Mouse (Mus musculus): ENCODE measurements at regions not wholly inside any gene's neighbourhood (a gene's known extent, or its start where the extent isn't known, plus 50 kb on each side); places are given as distances from the start of the nearest gene placed in this dataset.

DNA sequence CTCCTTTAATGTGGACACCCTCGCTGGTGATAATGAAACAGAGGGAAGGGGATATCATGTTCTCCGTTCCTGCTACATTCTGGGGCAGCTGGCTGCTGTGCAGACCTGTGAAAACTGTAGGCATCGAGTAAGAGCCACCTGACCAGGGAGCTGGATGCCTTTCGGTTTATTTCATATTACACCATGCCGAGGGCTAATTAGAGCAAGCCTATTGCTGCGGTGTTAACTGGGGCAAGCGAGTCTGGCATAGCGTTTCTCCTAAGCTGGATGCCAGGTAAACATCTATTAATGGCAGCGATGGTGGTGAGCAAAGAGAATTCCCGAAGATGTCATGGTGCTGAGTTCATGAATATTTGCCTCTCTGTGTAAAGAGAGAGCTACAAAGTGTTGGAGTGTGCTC, 215.8 kb upstream of the Auts2 start:
- DNase-seq = no peak

DNA sequence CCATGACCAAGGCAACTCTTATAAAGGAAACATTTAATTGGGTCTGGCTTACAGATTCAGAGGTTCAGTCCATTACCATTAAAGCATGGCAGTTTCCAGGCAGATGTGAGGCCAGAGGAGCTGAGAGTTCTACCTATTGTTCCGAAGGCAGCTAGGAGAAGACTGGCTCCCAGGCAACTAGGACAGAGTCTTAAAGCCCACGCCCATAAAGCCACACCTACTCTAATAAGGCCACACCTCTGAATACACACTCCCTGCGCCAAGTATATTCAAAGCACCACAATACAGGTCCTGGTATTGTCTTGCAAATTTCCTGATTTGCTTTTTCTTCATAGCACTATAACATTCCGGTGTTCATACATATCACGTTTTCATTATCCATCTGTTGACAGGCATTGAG, 194.8 kb upstream of the Auts2 start:
- DNase-seq = no peak

DNA sequence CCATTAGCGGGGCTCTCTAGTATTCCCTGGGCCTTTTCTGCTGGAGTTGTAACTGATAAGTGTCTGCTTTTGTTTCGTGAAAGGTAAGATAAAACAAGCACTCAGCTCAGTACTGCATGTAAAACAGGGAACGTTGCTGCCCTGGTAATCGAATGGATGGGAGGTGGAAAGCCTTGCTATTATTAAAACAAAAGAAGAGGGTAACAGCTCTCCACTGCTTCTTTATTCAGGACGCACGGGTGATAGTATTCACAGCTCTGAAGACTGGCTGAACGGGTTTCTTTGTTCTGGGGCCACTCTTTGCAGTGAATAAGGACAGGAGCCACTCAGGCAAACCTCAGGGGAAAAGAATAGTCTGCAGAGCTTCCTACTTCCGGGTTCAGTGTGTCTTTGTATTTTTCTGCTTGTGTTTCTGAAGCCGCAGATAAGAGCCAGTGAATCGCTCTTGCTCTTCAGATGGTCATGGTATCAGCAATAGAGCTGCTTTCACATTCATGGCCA, 185.6 kb upstream of the Auts2 start:
- DNase-seq = no peak

DNA sequence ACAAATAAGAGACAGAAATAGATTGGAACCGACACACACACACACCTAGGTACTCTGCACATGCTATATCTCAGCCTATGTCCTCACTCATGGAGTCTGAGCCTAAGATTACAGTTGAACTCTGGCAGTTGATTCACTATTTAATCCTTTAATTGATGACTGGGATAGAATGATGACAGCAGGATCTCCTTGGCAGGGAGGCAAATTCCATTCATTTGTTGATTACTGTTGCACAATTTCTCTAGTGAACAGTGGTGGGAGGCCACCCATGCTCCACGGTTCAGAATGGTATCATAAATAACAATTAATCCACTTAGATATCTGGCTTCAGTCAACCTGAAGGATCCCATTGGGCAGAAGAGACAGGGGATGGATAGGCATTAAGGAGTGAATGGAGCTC, 181.3 kb upstream of the Auts2 start:
- DNase-seq = no peak

DNA sequence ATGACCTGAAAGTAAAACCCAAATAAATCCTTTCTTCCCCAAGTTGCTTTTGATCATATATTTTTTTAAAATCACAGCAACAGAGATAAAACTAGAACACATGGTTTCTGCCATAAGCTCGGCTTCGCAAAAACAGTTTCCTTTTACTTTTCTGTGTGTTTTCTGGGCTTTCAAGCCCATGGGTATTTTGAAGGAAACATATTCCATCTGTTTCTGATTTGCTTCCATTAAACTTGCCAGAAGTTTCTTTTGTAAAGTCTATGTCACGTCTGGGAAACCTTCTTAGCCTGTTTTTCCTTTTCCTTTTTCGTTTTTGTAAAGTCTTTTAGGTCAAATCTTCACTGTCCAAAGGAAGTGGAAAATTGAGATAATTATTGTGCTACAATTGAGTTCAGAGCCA, 167.2 kb upstream of the Auts2 start:
- no peak for DNase-seq

DNA sequence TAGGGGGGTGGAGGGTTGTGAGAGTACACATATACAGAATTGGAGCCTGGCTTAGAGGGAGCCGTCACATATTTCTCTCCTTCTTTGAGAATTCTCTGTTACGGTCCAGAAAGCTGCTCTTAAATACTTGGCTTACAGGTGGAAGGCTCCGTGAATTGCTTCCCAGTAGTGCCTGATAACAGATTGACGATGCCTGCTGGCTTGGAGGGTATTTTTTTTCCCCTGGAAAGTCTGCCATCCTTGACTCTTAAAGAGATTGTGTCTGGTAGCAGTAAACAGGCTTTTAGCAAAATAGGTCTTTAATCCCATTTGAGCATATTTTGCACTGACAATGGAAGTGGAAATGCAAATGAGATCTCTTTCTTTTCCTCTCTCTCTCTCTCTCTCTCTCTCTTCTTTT, 164.4 kb upstream of the Auts2 start:
- no peak for DNase-seq

DNA sequence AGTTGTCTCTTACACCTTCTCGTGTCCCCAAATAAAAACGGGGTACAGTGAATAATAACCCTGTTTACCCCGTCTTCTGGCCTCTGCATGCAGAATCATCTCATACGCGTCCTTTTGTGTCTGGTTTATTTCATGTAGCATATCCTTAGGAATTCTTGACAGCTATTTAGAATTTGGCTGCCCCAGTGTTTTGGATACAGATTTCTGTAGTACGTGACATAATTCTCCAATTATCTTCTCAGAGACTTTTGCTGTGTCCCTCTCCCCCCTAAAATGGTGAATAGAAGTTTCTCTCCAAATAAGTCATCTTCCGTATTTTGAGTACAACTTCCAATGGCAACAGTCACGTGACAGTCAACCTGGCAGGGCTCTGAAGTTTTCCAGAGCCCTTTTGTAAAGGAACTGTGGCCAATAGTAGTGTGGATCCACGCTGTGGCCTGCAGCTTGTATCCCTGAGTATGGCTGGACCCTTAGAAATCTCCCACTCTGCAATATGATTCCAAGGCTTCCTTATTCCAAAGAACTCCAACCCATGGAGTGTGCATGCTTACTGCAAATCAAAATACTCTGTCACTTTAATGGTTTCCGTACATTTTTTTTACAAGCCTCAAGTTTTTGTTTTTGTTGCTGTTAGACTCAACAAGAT, 160.4 kb upstream of the Auts2 start:
- DNase-seq = no peak

DNA sequence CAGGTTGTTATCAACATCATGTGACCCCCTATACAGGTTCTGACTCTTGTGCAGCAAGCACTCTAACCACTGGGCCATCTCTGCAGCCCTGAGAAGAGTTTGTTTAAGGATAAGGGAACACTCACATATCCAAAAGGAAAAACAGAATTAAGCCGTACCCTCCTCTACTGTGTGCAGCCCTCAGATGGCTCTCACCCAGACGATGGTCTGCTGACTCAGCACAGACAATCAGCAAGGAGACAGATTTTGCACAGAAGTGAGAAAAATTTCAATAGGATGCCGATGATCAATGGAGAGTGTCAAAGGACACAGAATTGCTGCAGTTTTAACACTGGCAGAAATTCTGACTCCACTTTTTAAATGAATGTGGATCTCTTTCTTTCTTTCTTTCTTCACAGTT, 159.4 kb upstream of the Auts2 start:
- DNase-seq = no peak

DNA sequence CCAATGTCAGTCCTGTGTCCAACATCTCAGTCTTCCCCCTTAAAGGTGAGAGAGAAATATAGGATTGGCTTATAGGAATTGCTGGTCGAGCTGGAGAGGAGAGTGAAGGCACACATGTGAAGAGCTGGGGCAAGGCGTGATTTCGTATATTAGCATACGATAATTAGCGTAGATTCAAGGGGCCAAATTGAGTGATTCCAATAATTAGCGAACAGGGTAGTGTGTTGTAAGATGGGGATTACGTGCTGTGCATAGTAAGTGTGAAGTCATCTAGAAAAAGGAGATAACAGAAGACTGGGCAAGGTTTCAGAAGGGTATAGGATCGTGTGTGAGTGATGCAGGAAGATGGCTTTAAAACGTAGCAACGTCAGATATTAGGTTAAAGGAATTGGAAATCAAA, 147.6 kb upstream of the Auts2 start:
- DNase-seq = no peak

DNA sequence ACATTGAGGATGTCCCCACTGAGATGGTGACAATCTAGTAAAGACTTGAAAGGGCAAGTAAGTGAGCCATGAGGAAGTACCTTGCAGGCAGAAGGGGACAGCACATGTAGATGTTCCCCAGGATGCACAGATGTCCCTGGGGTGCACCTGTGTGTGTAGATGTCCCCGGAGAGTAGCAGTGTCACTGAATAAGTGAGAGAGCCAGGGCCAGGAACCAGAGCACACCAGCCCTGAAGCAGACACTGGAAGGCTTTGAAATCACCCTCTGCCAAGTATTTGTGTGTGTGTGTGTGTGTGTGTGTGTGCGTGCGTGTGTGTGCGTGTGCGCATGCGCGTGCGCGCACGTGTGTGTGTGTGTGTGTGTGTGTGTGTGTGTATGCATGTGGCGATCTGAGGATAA, 132.1 kb upstream of the Auts2 start:
- DNase-seq = no peak

DNA sequence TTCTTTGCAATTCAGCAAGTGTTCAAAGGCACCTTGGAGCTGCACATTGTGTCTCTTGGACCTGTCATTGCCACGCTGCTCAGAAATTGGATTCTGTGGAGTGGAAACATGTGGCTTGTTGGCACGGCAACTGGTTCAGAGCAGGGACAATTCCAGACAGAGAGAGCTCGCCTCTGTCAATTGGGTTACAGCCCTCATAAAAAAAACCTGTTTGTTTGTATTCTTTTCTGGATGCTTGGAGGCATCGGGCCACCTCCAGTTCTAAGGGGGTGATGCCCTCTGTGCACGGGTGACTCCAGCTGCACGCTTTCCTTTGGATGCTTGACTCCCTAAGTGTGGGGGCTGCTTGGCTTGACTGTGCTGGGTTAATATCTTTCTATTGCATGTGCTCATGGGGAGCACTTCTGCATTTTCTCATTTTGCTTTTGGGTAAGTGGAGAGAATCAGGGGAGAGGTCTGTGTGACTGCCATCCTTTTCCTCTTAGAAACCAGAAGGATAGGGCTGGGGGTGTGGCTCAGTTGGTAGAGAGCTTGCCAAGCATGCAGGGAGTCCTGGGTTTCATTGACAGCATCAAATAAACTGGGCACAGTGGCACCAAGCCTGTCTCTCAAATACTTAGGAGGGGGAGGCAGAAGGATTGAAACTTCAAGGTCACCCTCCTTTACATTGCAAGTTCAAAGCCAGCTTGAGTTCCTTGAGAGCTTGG, 130.6 kb upstream of the Auts2 start:
- DNase-seq = peak; percentile 24

DNA sequence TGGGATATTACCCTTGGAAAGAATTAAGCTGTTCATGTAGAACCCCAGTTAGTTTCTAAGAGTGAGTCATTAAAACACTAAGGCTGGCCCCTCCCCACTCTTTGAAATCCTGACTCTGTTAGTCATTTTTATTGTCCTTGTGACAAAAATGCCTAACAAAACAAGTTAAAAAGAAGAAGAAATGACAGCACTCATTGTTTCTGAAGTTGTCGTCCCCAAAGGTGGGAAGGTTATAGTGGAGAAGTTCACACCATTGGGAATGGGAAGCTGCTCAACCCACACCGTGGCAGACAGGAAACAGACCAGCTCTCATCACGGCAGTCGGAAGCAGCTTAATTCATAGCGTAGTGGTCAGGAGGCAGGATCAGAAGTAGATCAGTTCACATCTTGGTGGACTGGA, 128.4 kb upstream of the Auts2 start:
- no peak for DNase-seq

DNA sequence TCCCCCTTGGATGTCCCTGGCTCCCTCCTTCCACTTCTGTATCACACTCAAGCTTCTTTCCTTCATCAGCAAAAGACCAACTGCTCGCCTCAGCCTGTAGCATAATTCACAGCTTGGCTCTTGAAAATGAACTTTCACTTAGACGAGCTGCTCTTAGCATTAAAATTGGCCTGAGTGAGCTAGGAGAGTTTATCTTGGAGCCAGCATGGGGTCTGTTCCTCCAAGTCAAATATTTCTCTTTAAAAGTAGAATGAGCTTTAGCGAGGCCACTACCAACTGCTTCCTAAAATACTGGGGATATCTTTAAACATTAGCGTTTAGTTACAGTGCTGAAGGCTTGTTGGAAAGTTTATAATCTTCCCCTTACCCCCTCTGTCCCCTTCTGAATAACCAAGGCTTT, 124.2 kb upstream of the Auts2 start:
- no peak for DNase-seq

DNA sequence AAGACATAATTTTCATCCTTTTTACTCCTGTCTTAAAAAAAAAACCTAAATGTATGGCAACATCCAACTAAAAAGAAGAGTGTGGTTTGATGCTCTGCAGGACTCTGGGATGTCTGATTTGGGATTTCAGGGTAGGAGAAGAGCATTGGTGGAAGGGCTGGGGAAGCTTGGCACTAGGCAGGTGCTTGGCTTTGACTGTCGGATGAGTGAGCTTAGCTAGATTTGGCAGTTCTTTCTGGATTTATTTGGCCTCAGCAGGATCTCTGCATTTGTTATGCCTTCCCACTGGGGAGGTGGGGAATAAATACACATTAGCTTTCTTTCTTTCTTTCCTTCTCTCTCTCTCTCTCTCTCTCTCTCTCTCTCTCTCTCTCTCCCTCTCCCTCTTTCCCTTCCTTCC, 118.1 kb upstream of the Auts2 start:
- no peak for DNase-seq

DNA sequence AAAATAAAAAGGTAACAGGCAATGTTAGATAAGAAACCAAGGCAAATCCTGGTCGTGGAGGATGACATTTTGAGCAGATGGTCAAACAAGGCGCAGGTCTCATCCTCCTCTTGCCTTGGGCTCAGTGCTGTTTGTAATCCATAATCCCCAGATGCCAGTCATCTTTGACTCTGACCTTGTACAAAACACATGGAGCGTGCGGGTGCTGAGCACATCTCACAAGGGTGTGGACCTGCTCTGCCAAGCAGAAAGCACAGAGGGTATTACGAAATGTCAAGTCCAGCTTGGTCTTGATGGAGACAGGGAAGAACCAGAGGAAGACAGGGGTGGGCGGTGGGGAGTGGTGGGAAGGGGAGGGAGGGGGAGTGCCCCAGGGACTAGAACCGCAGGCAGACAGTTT, 116.9 kb upstream of the Auts2 start:
- DNase-seq = no peak

DNA sequence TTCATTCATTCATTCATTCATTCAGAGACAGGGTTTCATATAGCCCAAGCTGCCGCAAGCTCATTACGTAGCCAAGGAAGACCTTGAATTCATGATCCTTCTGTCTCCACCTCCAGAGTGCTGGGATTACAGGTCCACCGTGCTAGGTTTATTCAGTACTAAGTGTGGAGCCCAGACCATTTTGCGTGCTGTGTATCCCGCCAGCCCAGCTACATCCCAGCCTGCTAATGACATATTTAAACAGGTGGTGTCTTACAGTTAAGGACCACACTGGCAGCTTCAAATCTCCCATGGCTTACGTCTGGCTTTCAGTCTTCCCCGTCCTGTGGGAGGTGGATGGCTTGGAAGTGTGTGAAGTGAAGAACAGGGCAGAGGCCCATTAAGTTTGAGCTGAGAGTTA, 111.2 kb upstream of the Auts2 start:
- DNase-seq = no peak

DNA sequence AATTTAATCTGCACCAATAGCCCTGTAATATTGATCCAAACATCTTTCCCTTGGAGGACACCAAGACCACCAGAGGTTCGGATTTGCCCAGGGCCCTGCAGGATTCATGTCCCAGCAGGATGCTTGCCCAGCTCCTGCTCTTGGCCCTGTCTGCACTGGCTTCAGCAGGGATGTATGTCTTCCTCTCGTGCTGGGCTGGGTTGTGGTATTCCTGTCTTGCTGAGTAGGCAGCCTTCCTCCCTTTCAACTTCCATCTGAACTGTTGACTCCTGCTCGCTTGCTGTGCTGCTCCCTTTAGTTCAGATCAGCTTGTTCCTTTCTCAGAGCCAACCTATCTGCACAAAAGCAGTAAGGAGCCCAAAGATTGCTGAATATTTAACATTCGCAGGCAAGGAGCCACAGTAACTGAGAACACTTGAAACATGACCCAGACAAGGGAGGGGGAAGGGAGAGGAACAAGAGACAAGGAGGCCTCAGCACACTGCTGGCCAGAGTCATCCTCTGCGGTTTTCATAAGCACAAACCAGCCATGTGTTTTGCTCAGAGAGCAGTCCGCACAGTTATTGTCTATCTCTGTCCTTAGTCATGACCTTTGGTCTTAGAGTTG, 110.7 kb upstream of the Auts2 start:
- peak; percentile 42 for DNase-seq

DNA sequence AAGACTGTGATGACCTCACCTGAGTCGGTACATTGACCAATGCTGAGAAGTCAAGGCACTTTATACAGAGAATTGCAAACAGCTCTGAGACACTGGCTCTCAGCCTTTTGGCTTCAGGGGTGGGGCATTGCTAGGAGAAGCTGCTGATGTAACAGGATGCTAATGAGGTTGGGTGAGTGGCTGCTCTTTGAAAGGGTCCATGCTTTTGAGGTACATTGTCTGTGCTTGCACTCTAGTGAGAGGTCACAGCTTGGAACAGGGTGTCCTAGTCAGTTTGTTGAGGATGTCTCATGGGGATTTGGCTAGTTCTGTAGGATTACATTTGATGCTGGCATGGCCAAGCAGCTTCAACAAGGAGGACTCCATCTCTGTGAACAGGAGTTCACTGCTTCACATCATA, 109.1 kb upstream of the Auts2 start:
- no peak for DNase-seq

DNA sequence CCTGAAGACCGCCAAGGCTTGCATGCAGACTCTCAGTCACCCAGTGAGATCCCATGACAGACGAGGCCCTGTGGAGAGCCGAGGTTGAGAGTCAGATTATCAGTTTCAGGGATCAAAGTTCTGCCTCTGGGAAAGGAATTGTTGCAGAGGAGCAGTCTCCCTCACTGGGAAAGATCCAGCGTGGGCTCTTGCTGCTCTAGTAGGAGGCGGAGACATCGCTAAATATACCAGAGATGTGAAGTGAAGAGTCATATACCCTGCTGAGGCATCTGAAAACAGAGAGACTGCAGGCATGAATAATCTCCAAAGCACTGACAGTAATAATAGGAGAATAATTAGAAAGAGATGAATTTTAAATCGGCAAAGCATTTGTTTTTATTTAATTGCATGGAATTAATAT, 106.6 kb upstream of the Auts2 start:
- no peak for DNase-seq

DNA sequence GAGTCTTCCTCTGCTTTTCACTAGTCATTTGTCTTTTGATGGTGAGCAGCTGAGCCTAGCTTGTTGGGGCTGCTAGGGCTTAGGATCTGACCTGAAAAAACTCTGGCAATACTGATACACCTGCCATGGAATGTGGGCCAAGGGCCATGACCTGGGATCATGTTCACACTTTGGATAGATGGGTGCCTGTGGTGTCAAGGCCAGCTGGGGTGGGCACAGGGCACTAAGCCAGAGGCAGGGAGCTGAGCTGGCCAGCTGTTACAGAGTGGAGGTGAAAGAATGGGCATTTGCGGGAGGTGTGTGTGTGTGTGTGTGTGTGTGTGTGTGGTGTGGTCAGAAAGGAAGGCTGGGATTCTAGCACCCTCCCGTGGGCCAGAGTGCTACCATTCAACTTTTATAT, 105.6 kb upstream of the Auts2 start:
- DNase-seq = no peak

DNA sequence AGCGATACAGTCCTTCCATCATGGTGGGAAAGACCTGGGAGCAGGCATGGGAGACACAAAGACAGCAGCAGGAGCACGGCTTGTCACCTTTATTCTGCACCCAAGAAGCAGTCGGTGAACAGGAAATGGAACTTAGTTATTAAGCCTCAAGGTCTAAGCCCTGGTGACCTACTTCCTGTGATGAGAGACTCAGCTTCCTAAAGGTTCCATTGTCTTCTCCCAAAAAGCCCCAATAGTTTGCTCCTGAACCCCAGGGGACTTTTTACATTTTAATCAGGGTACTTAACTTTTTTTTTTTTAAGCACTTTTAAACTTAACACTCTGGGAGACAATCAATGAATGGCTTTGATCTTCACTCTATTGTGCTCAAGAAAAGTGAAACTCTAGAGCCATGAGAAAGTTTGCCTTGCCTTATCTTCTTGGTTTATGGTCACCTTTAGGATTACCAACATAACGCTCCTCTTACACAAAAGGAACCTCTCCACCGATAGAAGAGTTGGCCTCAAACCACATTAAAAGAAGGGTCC, 101.6 kb upstream of the Auts2 start:
- DNase-seq = no peak

DNA sequence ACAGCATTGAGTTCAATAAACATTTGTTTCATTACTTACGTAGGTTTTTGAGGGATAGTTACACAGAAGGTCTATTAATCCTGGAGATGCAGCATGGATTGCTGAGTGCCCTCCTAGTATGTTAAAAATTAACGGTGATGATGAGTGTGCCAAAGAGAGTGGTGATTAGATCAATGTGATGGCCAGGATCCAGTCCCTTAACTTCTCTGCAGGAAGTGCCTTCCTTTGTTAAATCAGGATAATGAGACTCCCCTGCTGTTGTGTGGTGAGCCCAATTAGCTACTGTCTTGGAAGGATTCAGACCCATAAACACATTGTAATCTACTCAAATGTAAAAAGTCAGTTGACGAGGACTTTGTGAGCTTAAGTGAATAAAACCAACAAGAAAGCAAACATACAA, 100.1 kb upstream of the Auts2 start:
- DNase-seq = no peak

DNA sequence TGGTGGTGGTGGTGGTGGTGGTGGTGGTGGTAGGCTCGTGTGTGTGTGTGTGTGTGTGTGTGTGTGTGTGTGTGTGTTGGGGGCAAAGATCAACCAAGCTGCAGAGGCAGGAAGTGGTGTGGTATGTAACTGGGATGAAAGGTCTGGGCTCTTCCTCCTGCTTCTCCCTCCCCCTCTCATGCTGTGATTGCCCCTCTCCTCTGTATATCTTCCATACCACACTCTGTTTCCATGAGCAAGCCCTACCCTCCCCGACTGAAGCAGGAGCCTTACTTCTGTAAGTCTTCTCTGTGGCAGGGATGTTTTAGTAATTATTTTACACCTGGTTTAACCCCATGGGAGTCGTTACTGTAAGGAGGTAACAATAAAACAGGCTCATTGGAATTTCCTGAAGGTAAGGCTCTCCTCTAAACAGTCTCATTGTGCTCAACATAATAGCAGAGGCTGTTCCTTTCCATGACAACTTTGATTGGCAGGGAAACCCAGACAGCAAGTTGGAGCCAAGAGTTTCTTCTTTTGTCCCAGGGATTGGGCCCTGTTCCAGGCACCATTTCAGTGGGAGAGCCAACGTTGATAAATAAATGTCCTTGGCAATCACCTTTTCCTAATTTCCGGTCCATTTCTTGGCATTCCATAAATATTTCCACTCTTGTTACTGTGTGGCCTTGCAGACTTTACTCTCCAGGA, 90.2 kb upstream of the Auts2 start:
- DNase-seq = no peak

DNA sequence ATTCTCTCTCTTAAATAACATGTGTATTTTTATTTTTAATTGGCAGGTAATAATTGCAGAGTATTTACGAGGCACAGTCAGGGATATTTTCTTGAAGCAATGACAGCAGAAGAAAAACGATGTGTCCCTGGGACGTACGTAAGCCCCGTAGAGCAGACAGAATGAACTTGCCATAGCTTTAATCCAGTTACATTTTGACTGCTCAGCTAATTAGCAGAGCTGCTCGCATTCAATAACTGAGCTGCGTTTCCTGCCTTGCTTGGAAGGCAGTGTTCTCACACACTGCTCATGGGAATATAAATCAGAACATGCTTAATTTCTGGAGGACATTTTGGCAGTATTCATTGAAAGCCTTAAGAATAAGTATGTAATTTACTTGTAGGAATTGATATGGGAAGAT, 78.6 kb upstream of the Auts2 start:
- peak; percentile 11 for DNase-seq
